Mouse (Mus musculus): ENCODE measurements around the gene Krtap5-5.
A peak's percentile ranks its signal among the peaks of the same experiment; 100 is the strongest.
"Not testable (repeated sequence)": the region's sequence is repeated elsewhere in the genome, so short reads cannot be mapped to it uniquely, and the experiment has no call there.

Krtap5-5 gene

GRCm38 (mm10) chr7:142229871-142230270 lies at the start of gene Krtap5-5:
TSS of gene Krtap5-5 (minus strand) at chr7:142229971.
- DNase-seq (ENCODE audit: low spot score in 2 of 2): not testable (repeated sequence)

- DNase-seq (ENCODE audit: low spot score in 2 of 2): not testable (repeated sequence)
These were observed 49.5 kb upstream of the Krtap5-5 start for GRCm38 (mm10) chr7:142279291-142279690.

- peak; percentile 46 to 72 for DNase-seq (ENCODE audit: low spot score in 2 of 2)
These were observed 48.4 kb upstream of the Krtap5-5 start for GRCm38 (mm10) chr7:142278183-142278582.

GRCm38 (mm10) chr7:142274263-142274662 lies 44.5 kb upstream of the Krtap5-5 start, which contains the start of gene Gm4559:
TSS of gene Gm4559 (minus strand) at chr7:142274363.
- DNase-seq (ENCODE audit: low spot score in 2 of 2): not testable (repeated sequence)

GRCm38 (mm10) chr7:142258254-142258653 lies 28.5 kb upstream of the Krtap5-5 start, which contains the start of gene Gm2431:
TSS of gene Gm2431 (minus strand) at chr7:142258354.
- not testable (repeated sequence) for DNase-seq (ENCODE audit: low spot score in 2 of 2)

- peak; percentile 23 to 48 for DNase-seq (ENCODE audit: low spot score in 2 of 2)
These were observed 25.7 kb upstream of the Krtap5-5 start for GRCm38 (mm10) chr7:142255517-142255916.

- DNase-seq (ENCODE audit: low spot score in 2 of 2): peak in 1 of 2 experiments; percentile 46
These were observed 20.1 kb upstream of the Krtap5-5 start for GRCm38 (mm10) chr7:142249824-142250223.

GRCm38 (mm10) chr7:142240978-142241377 lies 11.2 kb upstream of the Krtap5-5 start, which contains the start of gene Gm40460:
TSS of gene Gm40460 (minus strand) at chr7:142241078.
- DNase-seq (ENCODE audit: low spot score in 2 of 2): no peak

GRCm38 (mm10) chr7:142231540-142231939 lies 1.8 kb upstream of the Krtap5-5 start:
- no peak for DNase-seq (ENCODE audit: low spot score in 2 of 2)

- DNase-seq (ENCODE audit: low spot score in 2 of 2): no peak
These were observed 5.3 kb downstream of the Krtap5-5 start for GRCm38 (mm10) chr7:142224518-142224917.

GRCm38 (mm10) chr7:142212136-142212535 lies 17.6 kb downstream of the Krtap5-5 start:
- not testable (repeated sequence) for DNase-seq (ENCODE audit: low spot score in 2 of 2)

GRCm38 (mm10) chr7:142211559-142211958 lies 18.2 kb downstream of the Krtap5-5 start, which contains the start of gene Gm7579:
TSS of gene Gm7579 (plus strand) at chr7:142211859.
- DNase-seq (ENCODE audit: low spot score in 2 of 2): no peak

GRCm38 (mm10) chr7:142206891-142207290 lies 22.9 kb downstream of the Krtap5-5 start:
- not testable (repeated sequence) for DNase-seq (ENCODE audit: low spot score in 2 of 2)

- no peak for DNase-seq (ENCODE audit: low spot score in 2 of 2)
These were observed 24.3 kb downstream of the Krtap5-5 start for GRCm38 (mm10) chr7:142205488-142205887.

- no peak for DNase-seq (ENCODE audit: low spot score in 2 of 2)
These were observed 28.7 kb downstream of the Krtap5-5 start, which contains the start of gene Krtap5-3 for GRCm38 (mm10) chr7:142201064-142201463. TSS of gene Krtap5-3 (plus strand) at chr7:142201364.

GRCm38 (mm10) chr7:142198748-142199147 lies 31.0 kb downstream of the Krtap5-5 start:
- no peak for DNase-seq (ENCODE audit: low spot score in 2 of 2)

- no peak for DNase-seq (ENCODE audit: low spot score in 2 of 2)
These were observed 39.5 kb downstream of the Krtap5-5 start, which contains the start of gene Gm10153 for GRCm38 (mm10) chr7:142190289-142190688. TSS of gene Gm10153 (minus strand) at chr7:142190389.

GRCm38 (mm10) chr7:142188156-142188555 lies 41.6 kb downstream of the Krtap5-5 start:
- no peak for DNase-seq (ENCODE audit: low spot score in 2 of 2)

- peak in 1 of 2 experiments; percentile 32 for DNase-seq (ENCODE audit: low spot score in 2 of 2)
These were observed 48.8 kb downstream of the Krtap5-5 start for GRCm38 (mm10) chr7:142181021-142181420.
